Mouse (Mus musculus) right cerebral cortex, postnatal 36 days (tissue): ENCODE measurements around the gene Hist3h2a.
A peak's percentile ranks its signal among the peaks of the same experiment; 100 is the strongest.

ENCODE experiments used
- DNase-seq, 2 experiments: peaks; one replicate each; pipeline ENCODE4 v3.0.0; 2022; ENCODE audit warnings: low spot score in 2 of 2, mixed read lengths in 1 of 2

Gene Hist3h2a

DNA sequence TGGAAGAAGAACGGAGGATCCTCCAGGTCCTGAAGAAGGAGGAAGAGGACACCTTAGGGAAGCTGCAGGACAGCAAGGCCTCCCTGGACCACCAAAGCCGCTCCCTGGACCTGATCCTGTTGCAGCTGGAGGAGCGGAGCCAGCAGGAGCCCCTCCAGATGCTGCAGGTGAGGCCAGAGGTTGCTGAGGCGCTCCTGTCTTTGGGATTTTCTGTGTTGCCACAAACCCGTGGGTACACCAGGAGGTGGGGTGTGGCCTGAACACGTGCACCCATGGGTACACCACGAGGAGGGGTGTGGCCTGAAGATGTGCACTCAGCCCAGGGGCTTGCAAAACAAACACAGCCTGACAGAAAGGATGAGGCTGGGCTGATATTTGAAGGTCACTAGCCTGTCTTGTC is 14.1 kb downstream of the Hist3h2a start:
- no peak for DNase-seq

DNA sequence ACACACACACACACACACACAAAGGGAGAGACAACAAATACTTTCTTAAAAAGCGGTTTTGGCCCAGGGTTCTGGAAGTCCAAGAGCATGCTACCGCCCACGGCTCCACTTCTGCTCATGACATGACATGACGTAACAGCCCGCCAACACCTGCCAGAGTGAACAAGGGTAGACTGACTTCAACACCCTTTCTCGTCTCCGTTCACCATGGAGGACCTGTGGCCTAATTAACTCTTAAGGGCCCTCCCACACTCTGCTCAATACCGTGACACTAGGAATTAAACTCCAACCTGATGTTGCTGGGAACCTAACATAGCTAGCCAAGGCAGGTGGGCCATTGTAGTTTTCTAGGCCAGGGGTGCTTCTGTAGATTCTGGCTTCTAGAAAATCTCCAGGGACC is 14.5 kb downstream of the Hist3h2a start:
- no peak for DNase-seq

DNA sequence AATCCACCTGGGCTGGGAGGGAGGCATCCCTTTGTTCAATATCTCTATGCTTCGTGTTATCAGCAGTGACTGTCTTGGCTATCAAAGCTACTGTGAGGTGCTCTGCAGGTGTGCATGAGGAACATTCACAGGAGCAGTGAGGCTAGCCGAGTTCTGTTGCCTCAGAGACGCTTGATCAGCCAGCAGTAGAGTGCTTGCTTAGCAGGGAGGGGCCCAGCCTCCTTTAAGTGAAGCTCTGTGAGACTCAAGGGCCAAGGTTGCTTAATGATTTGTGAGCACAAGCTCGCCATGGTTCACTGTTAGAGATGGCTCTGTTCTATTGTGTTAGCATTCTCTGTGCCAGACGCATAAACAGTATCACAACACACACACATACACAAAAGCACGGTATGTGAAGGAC is 15.2 kb downstream of the Hist3h2a start:
- no peak for DNase-seq

- DNase-seq = no peak
Measured at GRCm38 (mm10) chr11:58970831-58971530, 16.5 kb downstream of the Hist3h2a start.

DNA sequence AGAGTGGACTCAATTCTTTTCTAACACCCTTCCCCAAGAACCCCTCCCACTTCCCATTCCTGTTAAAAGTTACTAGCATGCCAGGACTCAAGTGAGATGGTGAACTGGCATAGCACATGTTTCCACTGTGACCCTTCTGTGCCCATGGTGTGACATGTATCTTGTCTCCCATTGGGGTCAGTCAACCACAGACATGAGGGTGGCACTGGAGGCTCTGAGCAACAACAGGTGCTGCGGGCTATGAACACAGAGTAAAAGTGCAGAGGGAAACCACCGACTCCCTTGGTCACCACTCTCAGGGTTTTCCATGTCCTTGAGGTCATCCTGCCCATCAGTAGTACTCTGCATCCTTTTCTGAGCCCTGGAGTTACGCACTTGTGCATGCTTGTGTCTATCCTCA is 17.3 kb downstream of the Hist3h2a start:
- no peak for DNase-seq

GRCm38 (mm10) chr11:58974414-58974813 is 19.9 kb downstream of the Hist3h2a start:
- DNase-seq = no peak

DNA sequence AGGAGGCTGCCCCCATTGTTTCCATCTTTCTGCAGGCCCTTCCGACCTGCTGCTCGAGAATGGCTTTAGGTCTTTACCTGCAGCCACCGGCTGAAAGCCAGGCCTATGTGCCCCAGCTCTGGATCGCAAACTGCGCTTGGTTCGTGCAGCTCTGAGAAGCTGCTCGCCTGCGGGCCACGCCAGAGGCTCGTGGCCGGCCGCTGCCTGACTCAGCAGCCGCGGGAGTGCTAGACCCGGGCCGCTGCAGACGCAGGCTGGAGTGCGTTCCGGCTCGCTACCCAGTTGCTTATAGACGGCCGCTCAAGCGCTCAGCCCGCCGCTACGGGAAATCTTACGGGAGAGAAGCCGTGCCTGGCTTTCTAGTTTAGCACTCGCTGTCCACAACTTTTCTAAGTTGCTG is 22.7 kb downstream of the Hist3h2a start:
- DNase-seq = no peak

DNA sequence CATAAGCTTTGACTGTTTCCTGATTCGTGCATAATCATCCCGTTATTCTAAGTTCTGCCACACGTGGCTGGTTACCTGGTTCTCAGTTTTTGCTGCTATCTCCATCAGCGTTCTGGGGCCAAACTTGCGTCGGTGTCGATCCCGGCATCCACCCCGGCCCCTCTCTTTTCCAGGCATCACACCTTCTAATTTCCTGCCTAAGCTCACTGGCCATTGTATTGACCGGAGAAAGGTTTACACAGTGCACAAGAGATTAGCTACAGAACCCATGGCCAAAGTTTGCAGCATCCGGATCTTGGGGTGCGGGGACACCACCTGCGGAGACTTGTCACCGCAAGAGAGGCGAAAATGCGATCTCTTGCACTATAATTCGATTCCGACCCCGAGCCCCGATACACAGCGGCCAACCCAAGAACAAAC is 23.1 kb downstream of the Hist3h2a start:
- no peak for DNase-seq

GRCm38 (mm10) chr11:58978027-58978705 is 23.7 kb downstream of the Hist3h2a start, which contains the start of gene Trim11:
Gene Trim11 (plus strand): TSS chr11:58978093.
- no peak for DNase-seq

DNA sequence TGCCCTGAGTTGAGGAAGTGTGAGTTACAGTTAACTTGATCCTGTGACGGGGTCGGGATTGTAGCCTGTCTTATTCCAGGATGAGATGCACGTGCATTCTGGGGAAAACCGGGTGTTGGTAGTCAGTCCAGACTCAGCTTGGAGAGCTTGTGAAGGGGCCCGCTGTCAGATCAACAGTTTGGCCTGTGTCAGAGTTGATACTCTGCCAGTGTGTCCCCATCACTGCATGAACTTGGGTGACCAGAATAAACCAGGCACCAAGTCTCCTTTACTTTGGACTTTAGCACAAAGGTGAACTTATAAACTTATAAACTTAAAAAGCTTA is 24.2 kb downstream of the Hist3h2a start:
- DNase-seq = no peak

DNA sequence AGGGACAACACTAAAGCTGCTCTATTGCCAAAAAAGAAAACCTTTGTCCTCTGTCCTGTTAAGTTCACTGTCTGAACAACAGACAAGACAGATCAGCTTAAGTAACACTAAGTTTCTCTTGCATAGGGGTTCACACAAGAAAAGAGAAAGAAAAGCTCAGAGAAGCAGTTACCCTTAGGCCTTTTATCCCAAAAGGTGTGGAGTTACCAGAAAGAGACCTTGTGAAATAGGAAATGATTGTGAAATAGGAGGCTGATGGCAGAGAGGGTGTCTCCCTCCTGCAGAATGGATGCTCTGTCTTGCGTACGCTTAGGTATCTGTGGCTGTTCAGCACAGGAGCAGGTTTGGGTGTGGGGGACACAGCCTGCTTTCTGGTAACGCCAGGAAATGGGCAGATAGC is 24.7 kb downstream of the Hist3h2a start:
- DNase-seq = no peak

- DNase-seq = no peak
Measured at GRCm38 (mm10) chr11:58979661-58980060, 25.2 kb downstream of the Hist3h2a start.

- DNase-seq = no peak
Measured at GRCm38 (mm10) chr11:58980381-58980990, 26.0 kb downstream of the Hist3h2a start.

- peak; percentile 64 to 77 for DNase-seq
Measured at GRCm38 (mm10) chr11:58981541-58982447, 27.3 kb downstream of the Hist3h2a start.

DNA sequence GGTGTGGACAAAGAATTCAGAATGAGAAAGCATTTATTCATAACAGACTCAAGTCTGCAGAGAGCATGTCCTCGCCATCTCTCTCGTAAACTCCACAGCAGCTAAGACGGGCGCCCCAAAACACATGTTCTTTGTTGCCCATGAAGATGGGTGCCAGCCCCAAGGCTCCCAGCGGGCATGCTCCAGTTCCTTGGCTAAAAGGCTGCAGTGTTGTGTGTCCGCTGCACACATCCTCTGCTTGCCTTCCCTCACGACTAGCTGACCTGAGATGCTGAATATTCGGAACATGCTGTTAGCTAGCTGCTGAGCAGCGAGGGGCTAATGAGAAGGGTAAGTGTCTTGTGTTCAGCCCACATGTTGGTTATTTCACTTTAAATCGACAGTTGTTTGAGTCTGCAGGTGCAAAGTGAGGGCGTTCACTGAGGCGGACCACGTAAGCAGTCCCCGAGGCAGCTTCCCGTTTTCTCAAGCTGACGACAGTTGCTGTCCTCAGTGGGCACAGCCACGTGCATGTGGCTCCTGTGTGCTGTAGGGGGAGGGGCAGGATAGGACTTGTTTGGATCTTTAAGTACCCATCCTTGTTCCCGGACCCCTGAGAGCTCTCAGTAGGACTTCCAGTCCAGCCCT is 28.1 kb downstream of the Hist3h2a start:
- no peak for DNase-seq

- DNase-seq = no peak
Measured at GRCm38 (mm10) chr11:58983691-58984341, 29.3 kb downstream of the Hist3h2a start.

GRCm38 (mm10) chr11:58984657-58985056 is 30.2 kb downstream of the Hist3h2a start:
- no peak for DNase-seq

- no peak for DNase-seq
Measured at GRCm38 (mm10) chr11:58985299-58985917, 30.9 kb downstream of the Hist3h2a start.

- DNase-seq = no peak
Measured at GRCm38 (mm10) chr11:58989166-58989565, 34.7 kb downstream of the Hist3h2a start.

DNA sequence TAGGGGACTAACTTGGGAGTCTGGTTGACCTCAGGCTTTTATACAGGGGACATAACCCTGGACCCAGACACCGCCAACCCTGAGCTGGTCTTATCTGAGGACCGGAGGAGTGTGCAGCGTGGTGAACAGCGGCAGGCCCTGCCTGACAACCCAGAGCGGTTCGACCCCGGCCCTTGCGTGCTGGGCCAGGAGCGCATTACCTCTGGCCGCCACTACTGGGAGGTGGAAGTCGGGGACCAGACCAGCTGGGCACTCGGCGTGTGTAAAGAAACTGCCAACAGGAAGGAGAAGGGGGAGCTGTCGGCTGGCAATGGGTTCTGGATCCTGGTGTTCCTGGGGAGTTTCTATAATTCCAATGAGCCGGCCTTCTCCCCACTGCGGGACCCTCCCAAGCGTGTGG is 35.7 kb downstream of the Hist3h2a start:
- no peak for DNase-seq

DNA sequence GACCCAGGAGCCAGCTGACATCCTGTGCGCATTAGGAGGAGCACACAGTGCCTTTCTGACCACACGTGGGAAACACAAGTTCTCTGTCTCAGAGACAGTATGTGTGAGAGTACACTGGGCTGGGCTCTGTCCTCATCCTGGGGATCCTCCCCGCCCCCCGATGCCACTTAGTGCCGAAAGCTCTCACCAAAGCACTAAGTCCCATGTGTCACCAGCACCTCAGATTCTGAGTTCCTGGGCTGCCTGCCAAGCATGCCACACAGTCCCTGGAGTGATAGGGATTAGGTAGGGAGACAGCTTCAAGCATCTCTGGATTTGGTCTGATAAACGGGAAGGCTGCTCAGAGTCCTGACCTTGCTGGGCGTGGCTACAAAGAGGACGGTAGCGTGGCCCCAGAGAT is 36.3 kb downstream of the Hist3h2a start:
- no peak for DNase-seq
